Comparison of ENCODE assay signal across 13 mouse cellular contexts in the genomic region with DNA sequence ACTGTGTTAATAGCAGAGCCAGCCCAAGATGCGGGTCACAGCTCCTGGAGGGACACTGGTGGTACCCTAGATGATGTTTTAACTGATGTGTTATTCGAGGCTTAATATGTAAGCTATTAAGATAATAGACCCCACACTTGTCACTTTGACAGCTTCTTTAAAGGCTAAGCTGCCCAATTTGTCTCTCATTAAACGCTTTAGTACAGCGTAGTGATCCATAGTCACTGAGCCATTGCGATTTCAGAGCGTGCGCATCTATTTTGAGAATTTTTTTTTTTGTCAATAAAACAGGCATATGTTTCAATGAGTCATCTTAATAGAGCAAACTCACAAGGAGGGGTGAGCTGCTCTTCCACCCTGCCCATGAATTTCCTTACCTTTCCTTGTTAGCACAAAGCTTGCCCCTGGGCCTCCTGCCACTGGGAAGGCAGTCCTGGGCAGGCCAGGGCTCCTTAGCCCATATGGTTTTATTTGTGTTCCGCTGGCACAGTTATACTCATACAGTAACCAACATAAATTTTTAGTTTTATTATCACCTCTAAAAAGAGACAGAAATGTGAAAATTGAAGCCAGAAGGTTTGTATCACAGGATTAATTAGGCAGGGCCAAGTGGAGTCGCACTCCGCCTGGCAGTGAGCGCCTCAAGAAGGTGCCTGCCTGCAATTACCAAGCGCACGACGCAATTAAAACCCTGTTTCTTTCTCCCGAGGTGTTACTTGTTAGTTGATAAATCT.
A peak's percentile ranks its signal among the peaks of the same experiment; 100 is the strongest.
DNase-seq lines count a peak whose midpoint lies in the region; ATAC-seq lines count a peak whose summit lies in the region.
"Had no signal": no experiment of that assay in that cellular context is flagged by ENCODE, and none has a peak within 500 bp of the region (broad histone marks: within the 10 kb centered on the region; RNA-seq: fewer than 3 reads in every experiment).

No protein-coding gene starts in this region.

- no peaks in the 10 kb centered on the region for H3K27me3 ChIP-seq in midbrain, embryonic 12.5 days
- no peaks in the 10 kb centered on the region for H3K27me3 ChIP-seq in midbrain, embryonic 11.5 days (ENCODE audit: control insufficient read depth, insufficient read depth, low read length)
- H3K27me3 ChIP-seq in midbrain, embryonic 14.5 days (ENCODE audit: control insufficient read depth, insufficient read depth, low read length) = no peaks in the 10 kb centered on the region
- H3K27me3 ChIP-seq: stomach, embryonic 15.5 days had no signal

- no peak overlapping the region for H3K4me3 ChIP-seq in midbrain, embryonic 12.5 days
- no peak overlapping the region for H3K4me3 ChIP-seq in midbrain, embryonic 11.5 days (ENCODE audit: low read depth, low read length)
- no peak overlapping the region for H3K4me3 ChIP-seq in midbrain, embryonic 14.5 days (replicated peaks; ENCODE audit: low read depth, low read length)
- H3K4me3 ChIP-seq: stomach, embryonic 15.5 days had no signal

- H3K9me3 ChIP-seq in midbrain, embryonic 12.5 days = no peaks in the 10 kb centered on the region
- no peaks in the 10 kb centered on the region for H3K9me3 ChIP-seq in midbrain, embryonic 11.5 days (ENCODE audit: control insufficient read depth, low read length)
- no peaks in the 10 kb centered on the region for H3K9me3 ChIP-seq in midbrain, embryonic 14.5 days (ENCODE audit: control insufficient read depth, low read length)
- H3K9me3 ChIP-seq: stomach, embryonic 15.5 days had no signal

- no peak overlapping the region for H3K27ac ChIP-seq in midbrain, embryonic 12.5 days (replicated peaks)
- no peak overlapping the region for H3K27ac ChIP-seq in midbrain, embryonic 11.5 days (ENCODE audit: low read depth, low read length)
- no peak overlapping the region for H3K27ac ChIP-seq in midbrain, embryonic 14.5 days (replicated peaks; ENCODE audit: low read depth, low read length)
- H3K27ac ChIP-seq: stomach, embryonic 15.5 days had no signal

- no peak overlapping the region for H3K4me2 ChIP-seq in midbrain, embryonic 12.5 days (replicated peaks)
- H3K4me2 ChIP-seq in midbrain, embryonic 11.5 days = no peak overlapping the region
- H3K4me2 ChIP-seq in midbrain, embryonic 14.5 days (ENCODE audit: low read length) = no peak overlapping the region
- H3K4me2 ChIP-seq: stomach, embryonic 15.5 days had no signal

- no peak for DNase-seq in cerebellum, postnatal 4 days (ENCODE audit: low spot score in 2 of 2)
- DNase-seq in midbrain, embryonic 11.5 days (ENCODE audit: low spot score, missing footprints) = no peak
- DNase-seq in cerebellum, postnatal 25 days = peak; percentile 67 to 80
- peak; percentile 40 for DNase-seq in midbrain, embryonic 14.5 days
- DNase-seq in frontal cortex, postnatal 10 days (ENCODE audit: low spot score in 2 of 2) = no peak
- no peak for DNase-seq in urinary bladder, postnatal 36 days (ENCODE audit: low spot score in 2 of 2)
- DNase-seq: adrenal gland, postnatal 25 days; gastrocnemius, postnatal 36 days; liver, postnatal 0 days; thymus, postnatal 4 days had no signal

- peak; percentile 94 for ATAC-seq in cerebellum, adult (ENCODE audit: insufficient number of reproducible peaks, low FRiP score, low TSS enrichment)
- peak; percentile 80 for ATAC-seq in midbrain, embryonic 12.5 days (ENCODE audit: low FRiP score, low read depth)
- no peak for ATAC-seq in midbrain, embryonic 11.5 days (ENCODE audit: low FRiP score)
- no peak for ATAC-seq in midbrain, embryonic 14.5 days (ENCODE audit: low FRiP score, low TSS enrichment)
- ATAC-seq: liver, postnatal 0 days had no signal

- H3K36me3 ChIP-seq in midbrain, embryonic 12.5 days = no peaks in the 10 kb centered on the region
- no peaks in the 10 kb centered on the region for H3K36me3 ChIP-seq in midbrain, embryonic 11.5 days (ENCODE audit: control insufficient read depth, insufficient read depth, low read length)
- no peaks in the 10 kb centered on the region for H3K36me3 ChIP-seq in midbrain, embryonic 14.5 days (ENCODE audit: control insufficient read depth, insufficient read depth, low read length)
- H3K36me3 ChIP-seq: stomach, embryonic 15.5 days had no signal

- H3K4me1 ChIP-seq in midbrain, embryonic 12.5 days = no peaks in the 10 kb centered on the region; the same call in 1 of the 2 replicates
- no peaks in the 10 kb centered on the region for H3K4me1 ChIP-seq in midbrain, embryonic 11.5 days (ENCODE audit: control insufficient read depth, insufficient read depth, low read length)
- H3K4me1 ChIP-seq in midbrain, embryonic 14.5 days (ENCODE audit: control insufficient read depth, insufficient read depth, low read length) = no peaks in the 10 kb centered on the region
- H3K4me1 ChIP-seq: stomach, embryonic 15.5 days had no signal

- H3K9ac ChIP-seq in midbrain, embryonic 12.5 days (replicated peaks) = no peak overlapping the region
- no peak overlapping the region for H3K9ac ChIP-seq in midbrain, embryonic 11.5 days (ENCODE audit: low read length)
- no peak overlapping the region for H3K9ac ChIP-seq in midbrain, embryonic 14.5 days (replicated peaks; ENCODE audit: low read length)
- H3K9ac ChIP-seq: liver, postnatal 0 days; stomach, embryonic 15.5 days had no signal

- WGBS in midbrain, embryonic 12.5 days = 86% methylated on average over 15 of the region's 15 CpGs
- 88% methylated on average over 15 of the region's 15 CpGs for WGBS in midbrain, embryonic 11.5 days
- 67% methylated on average over 15 of the region's 15 CpGs for WGBS in midbrain, embryonic 14.5 days

Comparison
In these comparisons a context has a peak if more than half of its experiments do, and no peak if none do; other contexts are left out.
1. ATAC-seq: peak in cerebellum, adult (single experiment) and midbrain, embryonic 12.5 days (single experiment); none in midbrain, embryonic 11.5 days (single experiment) and midbrain, embryonic 14.5 days (single experiment).
2. DNase-seq: peak in cerebellum, postnatal 25 days (2 of 2) and midbrain, embryonic 14.5 days (single experiment); none in cerebellum, postnatal 4 days (0 of 2), midbrain, embryonic 11.5 days (single experiment), frontal cortex, postnatal 10 days (0 of 2) and urinary bladder, postnatal 36 days (0 of 2).